Mouse (Mus musculus) neural tube, embryonic 12.5 days (tissue): ENCODE results near the gene Slit2. TPM values are rescaled to one million over a fixed set of nuclear protein-coding genes. Genes with fewer than 3 reads are reported as not detected.
A peak's percentile ranks its signal among the peaks of the same experiment; 100 is the strongest.

Experiments
- ATAC-seq: fragments of 200-750 bp; cut with Nextera tagmentation; 2 replicates; pipeline ENCODE4 v1.8.0; 2017; ENCODE audit warnings: low read depth, mild to moderate bottlenecking, moderate TSS enrichment, moderate library complexity; ENCODE audit not compliant: low FRiP score
- H3K27ac ChIP-seq: fragments of 300-500 bp; sonication (generic); 2 replicates; pipeline ENCODE4 v1.5.1; 2016
- H3K27me3 ChIP-seq: fragments of 300-500 bp; sonication (generic); replicated peaks from 2 replicates; pipeline ENCODE4 v1.6.1; 2016; ENCODE audit warnings: mild to moderate bottlenecking
- H3K36me3 ChIP-seq: fragments of 300-500 bp; sonication (generic); 2 replicates; pipeline ENCODE4 v1.6.1; 2016; ENCODE audit warnings: mild to moderate bottlenecking
- H3K4me1 ChIP-seq: fragments of 300-500 bp; sonication (generic); 2 replicates; pipeline ENCODE4 v1.6.1; 2016
- H3K4me2 ChIP-seq: fragments of 300-500 bp; sonication (generic); replicated peaks from 2 replicates; pipeline ENCODE4 v1.6.1; 2016; ENCODE audit warnings: mild to moderate bottlenecking
- H3K4me3 ChIP-seq: fragments of 300-500 bp; sonication (generic); 2 replicates; pipeline ENCODE4 v1.5.1; 2016
- H3K9ac ChIP-seq: fragments of 300-500 bp; sonication (generic); 2 replicates; pipeline ENCODE4 v1.6.1; 2016; ENCODE audit warnings: mild to moderate bottlenecking
- H3K9me3 ChIP-seq: fragments of 300-500 bp; sonication (generic); 2 replicates; pipeline ENCODE4 v1.6.1; 2016; ENCODE audit warnings: mild to moderate bottlenecking
- WGBS: fragments of 180-500 bp; shearing (Covaris S2); methylation state at CpG from one replicate; pipeline ENCODE4 v1.1.7; 2016; 5-methylcytosine and 5-hydroxymethylcytosine counted together
- polyA plus RNA-seq: library from polyadenylated mRNA; unstranded; fragments of >200 nt; fragmentation: Nextera tagmentation; extraction: Ambion mirVana; gene quantifications from 2 replicates; pipeline ENCODE4 v1.2.1, GENCODE M21; 2016

The Slit2 gene
- polyA plus RNA-seq, 1 experiment from 2014 or later, result 96.3 TPM

DNA sequence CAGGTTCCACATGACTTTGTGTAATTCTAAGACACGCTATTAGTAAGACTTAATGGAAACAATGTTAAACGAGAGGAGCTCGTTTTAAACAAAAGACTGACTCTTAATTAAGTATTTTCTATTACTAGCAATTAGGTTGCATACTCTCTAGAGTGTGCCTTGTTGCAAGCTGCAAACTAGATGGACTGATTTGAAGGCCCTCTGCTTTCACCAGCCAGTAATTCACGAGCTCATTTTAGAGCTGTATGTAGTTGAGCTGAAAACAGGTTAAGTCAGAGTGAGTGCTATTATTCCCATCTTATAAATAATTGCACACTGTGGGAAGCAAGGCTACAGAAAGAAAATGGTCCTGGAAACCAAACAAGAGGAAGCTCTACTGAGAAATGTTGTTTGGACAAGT, 294.6 kb downstream of the Slit2 start:
- Histone ChIP-seq H3K4me3 (no peak overlapping the region), H3K9ac (no peak overlapping the region), H3K4me2 (no peak overlapping the region), H3K4me1 (no peaks in the 10 kb centered on the region), H3K27ac (no peak overlapping the region), H3K9me3 (no peaks in the 10 kb centered on the region), H3K36me3 (no peaks in the 10 kb centered on the region; the same call in 1 of the 2 replicates), H3K27me3 (no peaks in the 10 kb centered on the region)
- WGBS, result 80% methylated on average over 4 of the region's 4 CpGs
- no peak for ATAC-seq

DNA sequence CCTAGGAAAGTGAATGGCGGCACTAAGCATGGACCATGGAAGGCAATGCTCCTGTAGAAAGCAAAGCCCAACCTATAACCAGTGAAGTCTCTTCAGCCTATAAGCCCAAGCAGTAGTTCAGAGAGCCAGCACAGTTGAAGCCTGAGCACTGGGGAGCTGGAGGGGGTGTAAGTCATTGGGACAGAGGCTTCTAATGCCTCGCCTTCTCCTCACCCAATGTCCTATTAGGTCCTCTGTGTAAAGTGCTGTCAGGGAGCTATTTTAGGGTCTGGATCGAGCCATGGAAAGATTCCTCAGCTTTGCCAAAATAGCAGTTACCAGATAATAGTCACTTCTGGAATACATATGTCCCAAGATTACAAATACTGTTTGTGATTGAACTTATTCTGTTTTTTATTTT, 318.2 kb downstream of the Slit2 start:
- Histone ChIP-seq H3K4me1 (no peaks in the 10 kb centered on the region), H3K4me2 (no peak overlapping the region), H3K27me3 (no peaks in the 10 kb centered on the region), H3K36me3 (peaks cover 14% of the 10 kb centered on the region), H3K4me3 (no peak overlapping the region), H3K27ac (no peak overlapping the region), H3K9me3 (no peaks in the 10 kb centered on the region), H3K9ac (no peak overlapping the region)
- WGBS, result 87% methylated on average over 3 of the region's 3 CpGs
- ATAC-seq, result no peak

DNA sequence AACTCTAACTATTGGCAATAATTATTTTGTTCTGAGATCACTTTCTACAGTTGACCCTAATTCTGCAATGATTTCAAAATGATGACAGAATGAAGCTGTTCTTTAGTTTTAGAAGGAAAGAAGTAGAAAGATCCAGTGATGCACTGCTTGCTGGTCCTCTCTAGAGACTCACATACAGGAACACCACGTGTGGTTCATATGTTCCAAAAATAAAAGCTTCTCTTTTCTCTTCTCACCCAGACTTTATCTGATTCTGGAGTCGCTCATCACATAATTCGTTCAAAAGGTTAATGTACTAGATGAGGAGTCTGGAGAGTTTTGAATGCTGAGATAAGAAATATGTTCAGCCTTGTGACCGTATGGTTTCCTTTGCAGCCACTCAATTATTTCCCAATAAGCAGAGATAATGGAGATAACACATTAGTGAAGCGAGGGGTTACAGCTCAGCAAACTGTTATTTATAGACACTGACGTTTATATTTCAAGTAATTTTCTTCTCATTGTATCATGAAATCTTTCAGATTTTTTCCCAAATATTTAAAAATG, 332.2 kb downstream of the Slit2 start:
- no peak for ATAC-seq
- 77% methylated on average over 6 of the region's 6 CpGs for WGBS

DNA sequence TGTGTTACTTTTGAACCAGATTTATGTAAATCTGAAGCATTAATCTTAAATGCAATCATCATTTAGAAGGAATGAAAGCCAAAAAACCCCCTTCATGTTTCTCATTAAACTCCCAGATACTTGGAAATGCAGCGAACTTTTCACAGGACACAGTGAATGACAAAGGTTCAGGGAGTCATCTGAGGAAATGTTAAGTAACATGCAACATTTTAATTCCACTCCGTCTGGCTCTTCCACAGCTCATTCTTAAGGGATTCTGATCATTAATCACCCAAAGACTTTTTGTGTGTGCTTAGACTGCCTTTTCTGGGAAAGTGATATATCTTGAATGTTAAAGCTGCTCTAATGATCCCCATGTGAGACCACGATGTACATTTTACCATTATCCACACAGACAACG, 337.7 kb downstream of the Slit2 start:
- Histone ChIP-seq H3K27ac (no peak overlapping the region), H3K27me3 (no peaks in the 10 kb centered on the region), H3K4me3 (no peak overlapping the region), H3K36me3 (no peaks in the 10 kb centered on the region), H3K4me2 (no peak overlapping the region), H3K9me3 (no peaks in the 10 kb centered on the region), H3K9ac (no peak overlapping the region), H3K4me1 (no peaks in the 10 kb centered on the region)
- 52% methylated on average over 4 of the region's 4 CpGs for WGBS
- no peak for ATAC-seq

More for the DNA sequence above, 332.2 kb downstream of the Slit2 start:
- Histone ChIP-seq H3K4me3 (no peak overlapping the region), H3K27me3 (no peaks in the 10 kb centered on the region), H3K9me3 (no peaks in the 10 kb centered on the region), H3K27ac (no peak overlapping the region), H3K9ac (no peak overlapping the region), H3K4me1 (no peaks in the 10 kb centered on the region), H3K4me2 (no peak overlapping the region), H3K36me3 (no peaks in the 10 kb centered on the region)

DNA sequence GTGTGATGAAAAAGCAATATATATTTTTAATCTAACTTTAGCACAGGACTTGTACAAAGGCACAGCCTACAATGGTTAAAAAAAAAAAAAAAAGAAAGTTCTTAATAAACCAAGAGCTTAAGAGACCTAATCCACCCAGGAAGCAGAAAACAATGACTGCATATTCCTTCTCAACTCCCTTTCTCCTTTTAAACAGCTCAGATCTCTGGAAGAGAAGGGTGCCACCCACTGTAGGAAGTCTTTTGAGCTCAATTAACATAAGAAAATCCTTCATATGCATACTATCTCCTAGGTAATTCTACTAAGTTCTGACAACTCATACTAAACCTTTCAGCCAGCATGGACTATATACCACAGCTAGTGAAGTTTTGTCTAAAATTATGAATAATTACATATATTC, 343.3 kb downstream of the Slit2 start:
- Histone ChIP-seq H3K4me1 (no peaks in the 10 kb centered on the region), H3K9ac (no peak overlapping the region), H3K27ac (no peak overlapping the region), H3K4me3 (no peak overlapping the region), H3K9me3 (no peaks in the 10 kb centered on the region), H3K36me3 (no peaks in the 10 kb centered on the region), H3K4me2 (no peak overlapping the region), H3K27me3 (no peaks in the 10 kb centered on the region)
- no peak for ATAC-seq

DNA sequence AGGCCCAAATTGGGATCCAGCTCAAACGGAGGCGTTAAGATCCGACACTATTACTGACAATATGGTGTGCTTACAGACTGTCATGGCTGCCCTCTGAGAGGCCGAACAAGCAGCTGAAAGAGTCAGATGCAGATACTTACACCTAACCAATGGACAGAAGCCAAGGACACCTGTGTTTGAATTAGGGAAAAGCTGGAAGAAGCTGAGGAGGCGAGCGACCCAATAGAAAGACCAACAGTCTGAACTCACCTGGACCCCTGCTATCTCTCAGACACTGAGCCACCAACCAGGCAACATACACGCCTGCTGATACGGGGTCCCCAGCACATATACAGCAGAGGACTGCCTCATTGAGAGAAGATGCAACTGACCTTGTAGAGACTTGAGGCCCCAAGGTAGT, 344.7 kb downstream of the Slit2 start, which contains the start of gene 5730480H06Rik:
TSS of gene 5730480H06Rik (plus strand) at position 301 of the 400 bp plus-strand sequence.
- 91% methylated on average over 8 of the region's 8 CpGs for WGBS
- no peak within 1 kb of the TSS for H3K4me3 ChIP-seq
- no peak within 1 kb of the TSS for H3K9ac ChIP-seq
- H3K9me3 ChIP-seq, result no peaks in the 10 kb centered on the region
- no peaks in the 10 kb centered on the region for H3K27me3 ChIP-seq
- no peak within 1 kb of the TSS for H3K4me2 ChIP-seq
- ATAC-seq, result no peak
- no peaks in the 10 kb centered on the region for H3K36me3 ChIP-seq
- no peak within 1 kb of the TSS for H3K27ac ChIP-seq
- no peaks in the 10 kb centered on the region for H3K4me1 ChIP-seq

DNA sequence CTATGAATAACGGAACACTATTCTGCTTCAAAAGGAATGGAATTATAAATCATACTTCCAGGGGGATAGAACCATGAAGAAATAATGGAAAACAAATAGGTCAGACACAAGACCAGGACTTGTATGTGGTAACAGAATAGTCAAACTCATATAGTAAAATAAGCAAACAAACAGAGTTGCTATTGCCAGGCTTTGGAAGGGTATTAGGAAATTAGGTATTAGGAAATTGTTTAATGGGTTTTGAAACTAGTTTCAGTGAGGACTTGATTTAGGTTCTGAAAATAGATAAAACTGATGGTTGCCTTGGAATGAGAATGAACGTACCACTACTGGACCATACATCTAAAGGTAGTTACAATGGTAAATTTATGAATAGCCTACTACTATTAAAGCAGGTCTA, 346.8 kb downstream of the Slit2 start:
- no peaks in the 10 kb centered on the region for H3K27me3 ChIP-seq
- no peaks in the 10 kb centered on the region for H3K36me3 ChIP-seq
- H3K9ac ChIP-seq, result no peak overlapping the region
- ATAC-seq, result no peak
- no peak overlapping the region for H3K4me2 ChIP-seq
- H3K4me3 ChIP-seq, result no peak overlapping the region
- no peaks in the 10 kb centered on the region for H3K9me3 ChIP-seq
- H3K4me1 ChIP-seq, result 0 out of 2 replicates have a peak, but pooled peaks cover 4% of the 10 kb centered on the region
- 89% methylated on average over 2 of the region's 2 CpGs for WGBS
- H3K27ac ChIP-seq, result no peak overlapping the region

DNA sequence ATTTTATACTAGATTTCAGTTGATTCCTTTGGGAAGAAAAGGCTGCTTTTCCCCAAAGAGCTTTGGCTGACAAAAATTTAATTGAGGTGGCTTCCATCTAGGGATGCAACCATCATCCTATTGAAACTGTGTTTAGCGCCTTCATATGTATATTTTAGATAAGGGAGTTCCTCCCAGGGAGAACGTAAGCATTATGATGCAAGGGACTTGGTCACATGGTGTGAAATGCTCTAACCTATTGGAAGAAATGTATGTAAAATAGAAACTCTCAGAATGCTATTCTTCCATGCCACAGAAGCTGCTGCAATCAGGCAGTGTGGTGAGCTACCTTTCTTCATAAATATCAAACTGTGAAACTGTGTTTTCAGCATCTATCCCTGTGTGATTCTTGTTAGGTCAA, 347.9 kb downstream of the Slit2 start:
- Histone ChIP-seq H3K27ac (no peak overlapping the region), H3K36me3 (no peaks in the 10 kb centered on the region), H3K4me1 (0 out of 2 replicates have a peak, but pooled peaks cover 4% of the 10 kb centered on the region), H3K9ac (no peak overlapping the region), H3K9me3 (no peaks in the 10 kb centered on the region), H3K4me3 (no peak overlapping the region), H3K4me2 (no peak overlapping the region), H3K27me3 (no peaks in the 10 kb centered on the region)
- ATAC-seq, result no peak
- WGBS, result 84% methylated on average over 2 of the region's 2 CpGs

DNA sequence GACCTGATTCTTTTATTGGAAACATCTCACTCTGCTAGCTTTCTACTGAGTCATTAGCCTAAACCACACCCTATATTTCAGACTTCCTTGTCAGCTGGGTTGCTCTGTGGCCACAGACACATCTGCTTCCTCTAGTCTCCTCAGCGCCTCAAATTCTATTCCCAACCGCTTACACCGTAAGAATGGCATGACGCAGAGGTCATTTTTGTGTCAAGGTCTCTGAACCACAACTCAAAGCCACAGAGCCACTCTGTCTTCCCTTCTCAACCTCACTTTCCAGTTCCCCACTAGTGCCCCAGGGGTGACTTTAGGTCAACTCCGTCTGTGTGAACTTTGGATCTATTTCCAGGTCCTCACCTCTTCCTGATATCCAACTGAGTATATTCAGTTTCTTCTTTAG, 348.5 kb downstream of the Slit2 start:
- ATAC-seq, result no peak
- no peak overlapping the region for H3K4me3 ChIP-seq
- no peak overlapping the region for H3K9ac ChIP-seq
- WGBS, result 60% methylated on average over 5 of the region's 5 CpGs
- H3K9me3 ChIP-seq, result no peaks in the 10 kb centered on the region
- H3K4me2 ChIP-seq, result no peak overlapping the region
- 0 out of 2 replicates have a peak, but pooled peaks cover 4% of the 10 kb centered on the region for H3K4me1 ChIP-seq
- no peaks in the 10 kb centered on the region for H3K36me3 ChIP-seq
- H3K27ac ChIP-seq, result no peak overlapping the region
- no peaks in the 10 kb centered on the region for H3K27me3 ChIP-seq

DNA sequence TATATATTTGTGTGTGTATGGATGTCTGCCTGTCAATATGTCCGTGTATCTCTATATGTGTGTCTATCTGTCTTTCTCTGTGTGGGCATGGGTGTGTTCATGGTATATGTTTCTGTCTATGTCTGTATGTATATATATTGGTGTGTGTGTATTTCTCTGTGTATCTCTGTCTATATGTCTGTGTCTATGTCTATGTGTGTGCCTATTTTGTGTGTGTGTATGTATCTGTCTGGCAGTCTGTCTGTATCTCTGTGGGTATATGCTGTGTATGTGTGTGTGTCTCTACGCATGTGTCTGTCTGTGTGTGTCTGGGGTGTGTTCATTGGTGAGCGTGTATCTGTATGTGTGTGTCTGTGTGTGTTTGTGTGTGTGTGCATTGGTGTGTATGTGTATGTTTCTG, 350.5 kb downstream of the Slit2 start:
- no peak overlapping the region for H3K9ac ChIP-seq
- 0 out of 2 replicates have a peak, but pooled peaks cover 4% of the 10 kb centered on the region for H3K4me1 ChIP-seq
- H3K27me3 ChIP-seq, result no peaks in the 10 kb centered on the region
- no peaks in the 10 kb centered on the region for H3K9me3 ChIP-seq
- no peak overlapping the region for H3K4me2 ChIP-seq
- WGBS, result 84% methylated on average over 3 of the region's 3 CpGs
- no peak overlapping the region for H3K4me3 ChIP-seq
- H3K36me3 ChIP-seq, result no peaks in the 10 kb centered on the region
- no peak overlapping the region for H3K27ac ChIP-seq
- ATAC-seq, result no peak

DNA sequence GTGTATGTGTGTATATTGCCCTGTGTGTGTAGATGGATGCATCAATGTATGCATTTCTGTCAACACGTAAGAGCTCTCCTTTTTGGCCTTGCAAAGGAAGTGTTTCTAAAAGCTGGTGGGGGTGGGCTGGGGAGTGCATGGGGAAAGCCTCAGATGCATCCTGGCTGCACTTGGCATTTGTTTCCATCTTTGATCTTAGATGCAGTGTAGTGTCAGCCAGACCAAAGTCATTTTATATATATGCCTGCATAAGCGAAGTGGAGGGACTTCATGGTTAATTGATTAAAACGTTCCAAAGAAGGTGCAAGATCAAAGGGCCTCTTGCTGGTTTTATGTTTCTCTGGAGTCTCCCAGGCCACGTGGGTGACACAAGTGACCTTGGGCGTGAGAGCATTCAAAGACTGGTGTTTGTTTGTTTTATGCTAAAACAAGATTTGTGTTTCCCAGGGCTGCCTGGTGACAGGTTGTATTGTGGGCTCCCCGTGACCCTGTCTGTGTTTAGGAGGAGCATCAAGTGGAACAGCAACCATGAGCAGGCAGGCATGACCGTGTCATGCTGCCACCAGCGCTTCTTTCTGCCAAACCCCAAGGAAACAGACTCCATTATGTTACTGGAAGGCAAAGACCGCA, 351.1 kb downstream of the Slit2 start:
- no peaks in the 10 kb centered on the region for H3K9me3 ChIP-seq
- no peaks in the 10 kb centered on the region for H3K27me3 ChIP-seq
- no peak overlapping the region for H3K4me2 ChIP-seq
- no peak overlapping the region for H3K4me3 ChIP-seq
- peak; percentile 41; the same call in 1 of the 2 replicates for ATAC-seq
- no peak overlapping the region for H3K9ac ChIP-seq
- 10% methylated on average over 9 of the region's 9 CpGs for WGBS
- no peaks in the 10 kb centered on the region for H3K36me3 ChIP-seq
- 0 out of 2 replicates have a peak, but pooled peaks cover 4% of the 10 kb centered on the region for H3K4me1 ChIP-seq
- H3K27ac ChIP-seq, result no peak overlapping the region

DNA sequence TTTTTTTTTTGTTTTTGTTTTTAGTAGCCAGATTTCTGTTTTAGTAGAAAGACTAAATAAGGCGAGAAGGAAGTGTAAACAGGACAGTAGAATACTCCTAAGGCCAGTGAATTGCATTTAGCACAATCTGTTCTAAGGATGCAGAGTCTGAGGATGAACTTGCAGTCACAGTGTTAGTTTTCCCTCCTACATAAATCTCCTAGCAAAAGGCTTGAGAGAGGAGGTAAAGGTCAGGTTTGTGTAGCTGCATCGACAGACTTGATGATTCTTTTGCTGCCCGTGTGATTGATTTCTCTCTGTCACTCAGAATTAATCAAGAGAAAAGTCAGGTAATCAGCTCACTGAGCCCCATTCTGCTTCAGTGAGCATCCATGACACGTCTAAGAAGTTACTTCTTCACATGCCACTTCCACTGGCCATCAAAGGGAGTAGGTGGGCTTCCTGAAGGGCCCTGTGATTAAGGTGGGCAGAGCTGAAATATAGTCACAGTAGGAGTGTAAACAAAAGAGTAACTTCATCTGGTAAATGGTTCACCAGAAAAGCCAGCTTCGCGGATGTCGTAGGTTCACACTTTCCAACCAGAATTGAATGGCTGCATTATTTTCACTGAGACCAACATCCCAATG, 358.0 kb downstream of the Slit2 start:
- Histone ChIP-seq H3K27me3 (no peaks in the 10 kb centered on the region), H3K9me3 (no peaks in the 10 kb centered on the region), H3K4me1 (no peaks in the 10 kb centered on the region), H3K9ac (no peak overlapping the region), H3K4me2 (no peak overlapping the region), H3K36me3 (no peaks in the 10 kb centered on the region), H3K27ac (no peak overlapping the region), H3K4me3 (no peak overlapping the region)
- ATAC-seq, result no peak
- WGBS, result 47% methylated on average over 7 of the region's 7 CpGs
